Mouse (Mus musculus) ES-E14 (cell line): ENCODE data around the gene Ahnak2. TPM values are rescaled to one million over a fixed set of nuclear protein-coding genes. Genes with fewer than 3 reads are reported as not detected.
A peak's percentile ranks its signal among the peaks of the same experiment; 100 is the strongest.

ENCODE experiments used
- DNase-seq: peaks from one replicate; pipeline ENCODE4 v3.0.0-alpha.2; 2013; ENCODE audit warnings: low read depth, low spot score
- H3K27ac ChIP-seq: 2 replicates; pipeline ENCODE4 v1.5.1; 2012; ENCODE audit warnings: low read depth, mild to moderate bottlenecking, low read length, moderate library complexity, mixed read lengths; ENCODE audit not compliant: poor library complexity, insufficient read depth, severe bottlenecking
- H3K36me3 ChIP-seq: 2 replicates; pipeline ENCODE4 v1.6.1; 2012; ENCODE audit warnings: mild to moderate bottlenecking, low read length, moderate library complexity, mixed read lengths; ENCODE audit not compliant: control insufficient read depth, poor library complexity, insufficient read depth, severe bottlenecking
- H3K4me1 ChIP-seq, 2 experiments: fragments of 150-350 bp in 1 of 2; sonication (generic) in 1 of 2; 2 replicates each; pipeline ENCODE4 v1.6.1; 2012; ENCODE audit warnings: low read length in 2 of 2, mild to moderate bottlenecking in 1 of 2, mixed read lengths in 1 of 2; ENCODE audit not compliant: control insufficient read depth in 2 of 2, insufficient read depth in 2 of 2, poor library complexity in 1 of 2
- H3K4me3 ChIP-seq, 2 experiments: fragments of 150-350 bp in 1 of 2; sonication (generic) in 1 of 2; 2 replicates each; pipeline ENCODE4 v1.5.1; 2012; ENCODE audit warnings: low read length in 2 of 2, low read depth in 1 of 2, mild to moderate bottlenecking in 1 of 2, mixed read lengths in 1 of 2; ENCODE audit not compliant: insufficient read depth in 1 of 2, poor library complexity in 1 of 2, severe bottlenecking in 1 of 2
- H3K9ac ChIP-seq: 2 replicates; pipeline ENCODE4 v1.6.1; 2012; ENCODE audit warnings: low read depth, mild to moderate bottlenecking, low read length, mixed read lengths; ENCODE audit not compliant: poor library complexity, insufficient read depth, severe bottlenecking
- H3K9me3 ChIP-seq: fragments of 150-350 bp; sonication (generic); 2 replicates; pipeline ENCODE4 v1.6.1; 2012; ENCODE audit warnings: low read depth, mild to moderate bottlenecking, low read length; ENCODE audit not compliant: control insufficient read depth, insufficient read depth
- CHD2 ChIP-seq: IDR thresholded peaks from 2 replicates; pipeline ENCODE4 v1.6.1; 2014; ENCODE audit warnings: mild to moderate bottlenecking, low read depth, low read length, inconsistent platforms
- HCFC1 ChIP-seq: IDR thresholded peaks from 2 replicates; pipeline ENCODE4 v1.6.1; 2012; ENCODE audit warnings: low read length, inconsistent platforms, borderline replicate concordance; ENCODE audit not compliant: insufficient read depth
- MAFK ChIP-seq: IDR thresholded peaks from 2 replicates; pipeline ENCODE4 v1.6.1; 2014; ENCODE audit warnings: mild to moderate bottlenecking, low read depth, low read length, inconsistent platforms; ENCODE audit not compliant: insufficient read depth
- ZC3H11A ChIP-seq: IDR thresholded peaks from 2 replicates; pipeline ENCODE4 v1.6.1; 2012; ENCODE audit warnings: low read depth, mild to moderate bottlenecking, inconsistent platforms, low read length, borderline replicate concordance
- ZNF384 ChIP-seq: IDR thresholded peaks from 2 replicates; pipeline ENCODE4 v1.6.1; 2012; ENCODE audit warnings: low read depth, low read length, inconsistent platforms
- in situ Hi-C, 2 experiments: fragments of 600-800 bp; cut with MboI; formaldehyde crosslinking; loops; one replicate each; pipeline ENCODE4 v1.15.1; 2025; ENCODE audit warnings: low sequenced_read_pairs in 2 of 2, inconsistent platforms in 1 of 2; ENCODE audit not compliant: unreplicated experiment in 2 of 2
- total RNA-seq: library from RNA; depleted of rRNA; stranded (reverse); fragments of 300-350 nt; gene quantifications from 2 replicates; pipeline ENCODE4 v1.2.3, GENCODE M21; 2012

Ahnak2 gene
- total RNA-seq, 1 experiment = 22.8 TPM

GRCm38 (mm10) chr12:112747606-112747970 lies 54.9 kb downstream of the Ahnak2 start:
- no peaks in the 10 kb centered on the region for H3K9me3 ChIP-seq
- H3K4me3 ChIP-seq = no peak overlapping the region
- in situ Hi-C loops = loop anchor here in 1 of 2 experiments (10.0 kb wide), 1 partner anchor 97 kb away; no protein-coding TSS in a partner anchor
- H3K4me1 ChIP-seq = peaks cover 0 to 11% of the 10 kb centered on the region in 2 experiments; a peak in 1 of 4 replicates
- no peak overlapping the region for H3K27ac ChIP-seq
- no peak for DNase-seq
- H3K36me3 ChIP-seq = peaks cover 5% of the 10 kb centered on the region
- TF ChIP-seq MAFK (no peak), CHD2 (no peak), HCFC1 (no peak), ZC3H11A (no peak), ZNF384 (no peak)
- no peak overlapping the region for H3K9ac ChIP-seq

- peak; percentile 50 for DNase-seq
- no peaks in the 10 kb centered on the region for H3K9me3 ChIP-seq
- H3K9ac ChIP-seq = no peak overlapping the region
- no peak overlapping the region for H3K27ac ChIP-seq
- H3K4me1 ChIP-seq = peaks cover 0 to 14% of the 10 kb centered on the region in 2 experiments; a peak in 1 of 4 replicates
- in situ Hi-C loops = loop anchor here in 1 of 2 experiments (10.0 kb wide), 1 partner anchor 98 kb away; no protein-coding TSS in a partner anchor
- H3K4me3 ChIP-seq = no peak overlapping the region
- H3K36me3 ChIP-seq = peaks cover 5% of the 10 kb centered on the region
- TF ChIP-seq ZNF384 (peak; percentile 97; the same call in 1 of the 2 replicates), CHD2 (no peak), MAFK (no peak)
Observed at GRCm38 (mm10) chr12:112746808-112747605, 55.5 kb downstream of the Ahnak2 start.

GRCm38 (mm10) chr12:112746461-112746807 lies 56.0 kb downstream of the Ahnak2 start:
- in situ Hi-C loops = loop anchor here in 1 of 2 experiments (10.0 kb wide), 1 partner anchor 98 kb away; no protein-coding TSS in a partner anchor
- no peak for DNase-seq
- Histone ChIP-seq H3K9ac (no peak overlapping the region), H3K27ac (no peak overlapping the region), H3K4me1 (peaks cover 0 to 14% of the 10 kb centered on the region in 2 experiments; a peak in 1 of 4 replicates), H3K4me3 (no peak overlapping the region), H3K36me3 (peaks cover 5% of the 10 kb centered on the region), H3K9me3 (no peaks in the 10 kb centered on the region)
- TF ChIP-seq HCFC1 (no peak), ZNF384 (no peak; the same call in 1 of the 2 replicates), ZC3H11A (no peak), CHD2 (no peak), MAFK (no peak)

GRCm38 (mm10) chr12:112745716-112746115 lies 56.7 kb downstream of the Ahnak2 start:
- in situ Hi-C loops = loop anchor here in 1 of 2 experiments (10.0 kb wide), 1 partner anchor 99 kb away; no protein-coding TSS in a partner anchor
- TF ChIP-seq ZC3H11A (no peak), HCFC1 (no peak), CHD2 (no peak), ZNF384 (no peak), MAFK (no peak)
- Histone ChIP-seq H3K9me3 (no peaks in the 10 kb centered on the region), H3K27ac (no peak overlapping the region), H3K4me3 (no peak overlapping the region), H3K9ac (no peak overlapping the region), H3K36me3 (peaks cover 5% of the 10 kb centered on the region), H3K4me1 (peaks cover 0 to 14% of the 10 kb centered on the region in 2 experiments; a peak in 1 of 4 replicates)
- no peak for DNase-seq
